14 mouse cellular contexts compared by ENCODE assay signal in the genomic region with DNA sequence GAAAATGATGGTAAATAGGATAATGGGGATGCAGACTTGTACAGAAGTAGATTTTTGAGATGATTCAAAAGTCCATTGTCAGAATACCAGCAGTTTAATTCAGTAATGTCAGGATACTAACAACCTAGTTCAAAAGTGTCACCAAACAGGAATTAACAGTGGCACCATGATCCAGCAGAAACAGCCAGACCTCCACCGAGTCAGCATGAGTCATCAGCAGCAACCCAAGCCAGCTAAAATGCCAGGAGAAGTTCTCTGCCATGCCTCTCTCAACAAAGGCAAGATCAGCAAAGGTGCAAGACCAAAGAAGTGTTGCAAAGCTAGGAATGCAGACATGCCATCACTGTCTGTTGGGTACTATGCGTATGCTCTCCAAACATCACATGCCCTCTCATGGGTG.
"Had no signal": no experiment of that assay in that cellular context is flagged by ENCODE, and none has a peak within 500 bp of the region (broad histone marks: within the 10 kb centered on the region; RNA-seq: fewer than 3 reads in every experiment).

No protein-coding gene starts in this region.

- H3K27ac ChIP-seq: kidney, postnatal 0 days; limb, embryonic 13.5 days; midbrain, embryonic 12.5 days; stomach, embryonic 15.5 days had no signal

- DNase-seq: kidney, adult 11 months; kidney, adult 9 months; kidney, postnatal 36 days; layer of hippocampus, adult 9-11 months; left cerebral cortex, postnatal 4 days; lung, adult 18-20 months; lung, postnatal 4 days; right cerebral cortex, postnatal 14 days; thymus, adult 2 months; thymus, postnatal 25 days had no signal

- H3K36me3 ChIP-seq: limb, embryonic 13.5 days; midbrain, embryonic 12.5 days; stomach, embryonic 15.5 days had no signal

- H3K4me1 ChIP-seq: limb, embryonic 13.5 days; midbrain, embryonic 12.5 days; stomach, embryonic 15.5 days had no signal

- H3K27me3 ChIP-seq: limb, embryonic 13.5 days; midbrain, embryonic 12.5 days; stomach, embryonic 15.5 days had no signal

- H3K4me2 ChIP-seq: limb, embryonic 13.5 days; midbrain, embryonic 12.5 days; stomach, embryonic 15.5 days had no signal

- H3K4me3 ChIP-seq: limb, embryonic 13.5 days; midbrain, embryonic 12.5 days; stomach, embryonic 15.5 days had no signal

- H3K9me3 ChIP-seq: limb, embryonic 13.5 days; midbrain, embryonic 12.5 days; stomach, embryonic 15.5 days had no signal

- H3K9ac ChIP-seq: limb, embryonic 13.5 days; midbrain, embryonic 12.5 days; stomach, embryonic 15.5 days had no signal
